Mouse (Mus musculus) kidney, adult 2 months (tissue): Measurements from ENCODE around the gene Pld5.

Experiments
- CTCF ChIP-seq: fragments of 200-500 bp; conservative IDR thresholded peaks from 2 replicates; pipeline ENCODE4 v1.5.1; 2011; ENCODE audit warnings: low read depth, mild to moderate bottlenecking, control low read depth, low read length, moderate library complexity, mixed read lengths; ENCODE audit not compliant: insufficient read depth, insufficient read length
- POLR2A ChIP-seq: fragments of 200-500 bp; IDR thresholded peaks from one replicate; pipeline ENCODE4 v1.6.1; 2011; ENCODE audit warnings: low read depth, low read length, control low read depth

DNA sequence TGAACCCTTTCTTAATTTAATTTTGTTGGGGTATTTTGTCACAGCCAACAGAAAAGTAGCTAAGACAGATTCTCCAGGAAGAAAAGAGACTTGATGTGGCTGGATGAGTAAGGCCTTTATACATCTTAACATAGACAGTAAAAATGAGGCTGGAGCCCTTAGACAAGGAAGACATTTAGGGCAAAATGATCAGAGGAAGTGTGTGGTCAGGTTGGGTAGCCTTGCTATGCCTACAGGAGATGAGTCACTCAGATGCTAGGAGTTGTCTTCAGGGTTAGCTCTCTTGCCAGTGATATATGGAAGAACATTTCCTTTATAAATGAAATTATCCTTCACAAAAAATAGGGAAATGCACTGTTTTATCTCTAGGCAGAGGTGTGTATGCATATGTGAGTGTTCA, 198.3 kb downstream of the Pld5 start:
- TF ChIP-seq POLR2A (no peak), CTCF (no peak)
